Mouse (Mus musculus): ENCODE measurements around the gene Fbxl20. TPM values are rescaled to one million over a fixed set of nuclear protein-coding genes. Genes with fewer than 3 reads are reported as not detected.

Fbxl20 gene
- polyA plus RNA-seq, 1 experiment = 0.28 TPM

DNA sequence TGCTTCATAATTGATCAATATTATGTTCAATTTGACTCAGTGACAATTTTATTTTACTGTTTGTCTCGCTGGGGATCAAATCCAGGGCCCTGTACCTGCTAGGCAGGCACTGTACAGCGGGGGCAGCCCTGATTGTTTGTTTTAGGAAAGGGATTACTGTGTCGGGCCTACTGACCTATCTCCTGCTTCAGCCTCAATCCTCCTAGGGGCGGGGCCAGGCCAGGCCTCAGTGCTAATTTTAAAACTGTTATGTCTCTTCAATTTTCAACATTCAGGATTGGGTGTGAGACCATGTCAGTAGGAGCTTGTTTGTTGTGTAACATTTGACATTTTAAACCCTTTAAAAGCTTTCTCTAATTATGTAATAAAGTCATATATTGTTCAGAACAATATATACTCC lies 36.7 kb downstream of the Fbxl20 start:
- no peak for TF ChIP-seq GATA1 (IDR thresholded peaks at IDR 0.05; ENCODE audit: low read length)
- TF ChIP-seq TAL1 (IDR thresholded peaks at IDR 0.05; ENCODE audit: low read length) = no peak
- Histone ChIP-seq H3K4me3 (replicated peaks) (no peak overlapping the region), H3K4me1 (ENCODE audit: control insufficient read depth) (no peaks in the 10 kb centered on the region), H3K27me3 (ENCODE audit: control insufficient read depth) (no peaks in the 10 kb centered on the region), H3K9me3 (ENCODE audit: control insufficient read depth, low read length) (no peaks in the 10 kb centered on the region), H3K36me3 (ENCODE audit: control insufficient read depth) (peaks cover 52% of the 10 kb centered on the region)

DNA sequence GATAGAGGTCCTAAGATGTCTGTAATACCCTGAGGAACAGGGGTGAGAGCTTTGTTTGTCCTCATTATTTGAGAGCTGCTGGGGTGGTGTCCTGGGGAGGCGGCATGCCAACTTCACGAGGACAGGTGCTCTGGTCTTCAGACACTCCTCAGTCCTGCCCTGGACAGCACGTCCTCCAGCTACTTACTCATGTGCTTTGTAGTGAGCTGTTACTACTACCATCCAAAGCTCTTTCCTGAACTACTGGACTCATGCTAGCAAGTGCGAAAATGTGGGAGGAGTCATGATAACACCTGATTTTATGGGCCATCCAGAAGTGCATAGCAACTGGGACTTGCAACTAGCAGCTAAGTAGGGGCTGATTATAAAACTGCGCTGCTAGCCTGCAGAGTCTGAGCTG lies 40.5 kb downstream of the Fbxl20 start:
- Histone ChIP-seq H3K27me3 (ENCODE audit: control insufficient read depth) (no peaks in the 10 kb centered on the region), H3K4me3 (replicated peaks) (no peak overlapping the region), H3K36me3 (ENCODE audit: control insufficient read depth) (peaks cover 71% of the 10 kb centered on the region), H3K4me1 (ENCODE audit: control insufficient read depth) (no peaks in the 10 kb centered on the region), H3K9me3 (ENCODE audit: control insufficient read depth, low read length) (no peaks in the 10 kb centered on the region)
- TF ChIP-seq TAL1 (IDR thresholded peaks at IDR 0.05; ENCODE audit: low read length) (no peak), GATA1 (IDR thresholded peaks at IDR 0.05; ENCODE audit: low read length) (no peak)

DNA sequence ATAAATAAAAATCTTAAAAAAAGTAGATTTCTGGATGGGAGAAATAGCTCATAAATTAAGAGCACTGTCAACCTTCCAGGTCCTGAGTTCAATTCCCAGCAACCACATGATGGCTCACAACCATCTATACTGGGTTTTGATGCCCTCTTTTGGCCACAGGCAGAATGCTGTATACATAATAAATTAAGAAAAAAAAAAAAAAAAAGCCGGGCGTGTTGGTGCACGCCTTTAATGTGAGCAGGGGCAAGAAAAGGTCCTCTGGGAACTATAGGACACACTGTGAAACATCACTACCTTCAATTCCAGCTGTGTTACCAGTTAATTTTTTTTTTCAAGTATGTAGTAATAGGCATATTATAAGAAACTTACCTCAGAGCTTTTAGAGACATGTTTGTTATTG lies 48.9 kb downstream of the Fbxl20 start:
- Histone ChIP-seq H3K4me3 (replicated peaks) (no peak overlapping the region), H3K36me3 (ENCODE audit: control insufficient read depth) (peaks cover 69% of the 10 kb centered on the region), H3K27me3 (ENCODE audit: control insufficient read depth) (no peaks in the 10 kb centered on the region), H3K9me3 (ENCODE audit: control insufficient read depth, low read length) (no peaks in the 10 kb centered on the region), H3K4me1 (ENCODE audit: control insufficient read depth) (peaks cover 3% of the 10 kb centered on the region)
- no peak for TF ChIP-seq TAL1 (IDR thresholded peaks at IDR 0.05; ENCODE audit: low read length)
- TF ChIP-seq GATA1 (IDR thresholded peaks at IDR 0.05; ENCODE audit: low read length) = no peak

DNA sequence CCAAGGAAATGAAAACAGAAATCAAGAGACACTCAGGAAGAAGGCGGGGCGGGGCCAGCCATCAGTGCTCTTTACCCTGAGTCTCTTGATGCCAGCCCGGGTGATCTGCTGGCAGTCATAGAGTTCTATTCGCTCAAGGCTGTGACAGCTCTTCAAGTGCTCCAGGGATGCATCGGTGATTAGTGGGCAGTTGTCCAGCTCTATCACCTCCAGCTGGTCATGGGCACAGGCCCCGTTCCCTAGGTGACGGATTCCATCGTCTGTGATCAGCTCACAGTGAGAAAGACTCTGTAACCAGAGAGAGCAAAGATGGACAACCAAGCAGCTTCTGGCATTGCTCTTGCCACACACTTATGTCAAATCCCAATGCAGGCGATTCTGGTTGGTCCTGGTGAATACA lies 59.6 kb downstream of the Fbxl20 start:
- no peak for TF ChIP-seq TAL1 (IDR thresholded peaks at IDR 0.05; ENCODE audit: low read length)
- TF ChIP-seq GATA1 (IDR thresholded peaks at IDR 0.05; ENCODE audit: low read length) = no peak
- Histone ChIP-seq H3K36me3 (ENCODE audit: control insufficient read depth) (peaks cover 45% of the 10 kb centered on the region), H3K27me3 (ENCODE audit: control insufficient read depth) (no peaks in the 10 kb centered on the region), H3K4me3 (replicated peaks) (no peak overlapping the region), H3K9me3 (ENCODE audit: control insufficient read depth, low read length) (no peaks in the 10 kb centered on the region), H3K4me1 (ENCODE audit: control insufficient read depth) (peaks cover 2% of the 10 kb centered on the region)

DNA sequence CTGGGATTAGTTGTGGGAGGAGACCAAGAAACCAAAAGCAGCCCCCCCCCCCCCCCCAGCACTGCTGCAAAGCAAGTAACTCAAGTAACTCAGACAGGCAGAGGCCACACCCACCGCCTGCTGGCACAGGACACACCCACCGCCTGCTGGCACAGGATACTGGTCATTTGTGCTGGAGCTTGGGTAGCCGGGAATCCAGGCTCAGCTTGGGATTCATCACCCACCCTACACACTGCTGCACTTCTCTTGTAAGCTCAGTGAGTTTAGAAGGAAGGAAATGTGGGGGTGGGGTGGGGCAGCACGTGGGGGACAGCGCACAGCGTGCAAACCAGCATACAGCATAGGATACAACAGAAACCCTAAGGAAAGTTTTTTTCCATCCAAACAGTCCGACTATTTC lies 62.0 kb downstream of the Fbxl20 start:
- peaks cover 39% of the 10 kb centered on the region for H3K36me3 ChIP-seq (ENCODE audit: control insufficient read depth)
- TF ChIP-seq TAL1 (IDR thresholded peaks at IDR 0.05; ENCODE audit: low read length) (no peak), GATA1 (IDR thresholded peaks at IDR 0.05; ENCODE audit: low read length) (no peak)
- H3K4me3 ChIP-seq (replicated peaks) = no peak overlapping the region
- no peaks in the 10 kb centered on the region for H3K9me3 ChIP-seq (ENCODE audit: control insufficient read depth, low read length)
- H3K4me1 ChIP-seq (ENCODE audit: control insufficient read depth) = peaks cover 2% of the 10 kb centered on the region
- H3K27me3 ChIP-seq (ENCODE audit: control insufficient read depth) = no peaks in the 10 kb centered on the region

DNA sequence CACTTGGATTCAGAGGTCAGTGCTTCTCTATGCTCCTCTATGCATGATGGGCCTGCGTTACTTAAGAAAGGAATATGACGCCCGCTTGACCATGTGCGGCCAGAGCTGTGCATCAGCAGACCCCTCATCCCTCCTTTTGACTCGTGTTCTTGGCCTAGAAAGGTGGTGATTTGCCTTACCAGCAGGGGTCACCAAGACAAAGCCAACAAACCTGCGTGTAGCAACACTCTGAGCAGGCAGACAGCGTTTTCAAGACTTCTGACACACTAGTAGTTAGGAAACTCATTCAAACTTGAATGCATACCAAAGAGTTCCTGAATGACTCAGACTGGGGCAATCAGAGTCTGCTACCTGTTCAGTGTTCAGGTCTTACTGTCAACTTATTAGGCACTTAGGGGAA lies 63.6 kb downstream of the Fbxl20 start:
- H3K4me3 ChIP-seq (replicated peaks) = no peak overlapping the region
- peaks cover 2% of the 10 kb centered on the region for H3K4me1 ChIP-seq (ENCODE audit: control insufficient read depth)
- no peak for TF ChIP-seq TAL1 (IDR thresholded peaks at IDR 0.05; ENCODE audit: low read length)
- TF ChIP-seq GATA1 (IDR thresholded peaks at IDR 0.05; ENCODE audit: low read length) = no peak
- peaks cover 27% of the 10 kb centered on the region for H3K36me3 ChIP-seq (ENCODE audit: control insufficient read depth)
- H3K27me3 ChIP-seq (ENCODE audit: control insufficient read depth) = no peaks in the 10 kb centered on the region
- H3K9me3 ChIP-seq (ENCODE audit: control insufficient read depth, low read length) = no peaks in the 10 kb centered on the region

DNA sequence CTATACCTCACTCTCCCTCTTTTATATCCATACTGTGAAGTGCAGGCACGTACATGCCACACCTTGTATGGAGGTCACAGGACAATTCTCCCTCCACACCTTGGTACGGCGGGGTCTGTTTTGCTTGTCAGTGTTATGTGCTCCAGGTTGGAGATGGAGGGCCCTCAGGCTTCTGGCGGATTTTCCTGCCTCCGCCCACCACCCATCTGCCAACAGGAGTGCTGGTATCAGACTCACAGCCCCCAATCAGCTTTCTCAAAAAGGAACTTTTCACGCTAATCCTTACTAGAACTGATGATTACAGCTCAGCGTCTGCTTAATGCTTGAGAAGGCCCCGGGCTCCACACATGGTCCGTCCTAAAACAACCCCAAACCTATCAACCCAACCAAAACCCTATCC lies 64.1 kb downstream of the Fbxl20 start:
- Histone ChIP-seq H3K27me3 (ENCODE audit: control insufficient read depth) (no peaks in the 10 kb centered on the region), H3K4me1 (ENCODE audit: control insufficient read depth) (peaks cover 2% of the 10 kb centered on the region), H3K9me3 (ENCODE audit: control insufficient read depth, low read length) (no peaks in the 10 kb centered on the region), H3K4me3 (replicated peaks) (no peak overlapping the region), H3K36me3 (ENCODE audit: control insufficient read depth) (peaks cover 23% of the 10 kb centered on the region)
- no peak for TF ChIP-seq TAL1 (IDR thresholded peaks at IDR 0.05; ENCODE audit: low read length)
- TF ChIP-seq GATA1 (IDR thresholded peaks at IDR 0.05; ENCODE audit: low read length) = no peak

DNA sequence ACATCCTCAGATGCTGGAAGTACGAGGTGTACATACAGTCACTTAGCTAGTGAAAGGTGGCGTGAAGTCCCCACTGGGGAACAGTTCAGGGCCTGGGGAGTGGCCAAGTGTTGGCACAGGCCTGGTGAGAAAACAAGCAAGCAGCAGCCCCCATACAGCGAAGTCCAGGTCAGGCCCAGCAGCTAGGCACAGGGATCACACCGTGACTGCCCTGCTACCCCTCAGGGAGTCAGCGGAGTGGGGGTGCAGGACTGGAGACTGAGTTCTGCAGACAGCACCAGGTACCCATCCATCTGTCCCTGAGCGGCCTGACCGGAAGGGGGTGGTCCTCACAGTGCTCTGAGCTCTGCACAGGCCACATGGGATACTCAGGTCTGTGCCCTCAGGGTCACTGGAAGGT lies 67.5 kb downstream of the Fbxl20 start:
- Histone ChIP-seq H3K9me3 (ENCODE audit: control insufficient read depth, low read length) (no peaks in the 10 kb centered on the region), H3K4me1 (ENCODE audit: control insufficient read depth) (no peaks in the 10 kb centered on the region), H3K4me3 (replicated peaks) (no peak overlapping the region), H3K36me3 (ENCODE audit: control insufficient read depth) (no peaks in the 10 kb centered on the region; the same call in 1 of the 2 replicates), H3K27me3 (ENCODE audit: control insufficient read depth) (no peaks in the 10 kb centered on the region)
- TF ChIP-seq GATA1 (IDR thresholded peaks at IDR 0.05; ENCODE audit: low read length) = no peak
- no peak for TF ChIP-seq TAL1 (IDR thresholded peaks at IDR 0.05; ENCODE audit: low read length)

DNA sequence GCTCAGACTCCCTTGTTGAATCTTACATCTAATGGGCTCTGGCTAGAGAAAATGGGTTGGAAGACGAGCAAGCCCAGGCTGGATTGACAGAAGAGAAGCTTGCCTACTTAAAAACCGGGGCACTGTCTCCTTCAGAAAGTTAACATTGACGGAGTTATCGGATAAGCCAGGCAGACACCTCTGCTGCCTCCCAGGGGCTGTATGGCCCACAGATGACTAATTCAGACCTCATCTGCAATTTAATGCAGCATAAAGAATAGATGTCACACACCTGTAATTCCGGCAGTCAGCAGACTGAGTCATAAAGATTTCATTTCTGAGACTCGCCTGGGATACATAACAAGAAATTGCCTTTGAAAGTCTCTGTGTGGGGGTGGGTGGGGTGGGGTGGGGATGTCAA lies 69.8 kb downstream of the Fbxl20 start:
- H3K4me3 ChIP-seq (replicated peaks) = no peak overlapping the region
- TF ChIP-seq TAL1 (IDR thresholded peaks at IDR 0.05; ENCODE audit: low read length) = no peak
- TF ChIP-seq GATA1 (IDR thresholded peaks at IDR 0.05; ENCODE audit: low read length) = no peak

DNA sequence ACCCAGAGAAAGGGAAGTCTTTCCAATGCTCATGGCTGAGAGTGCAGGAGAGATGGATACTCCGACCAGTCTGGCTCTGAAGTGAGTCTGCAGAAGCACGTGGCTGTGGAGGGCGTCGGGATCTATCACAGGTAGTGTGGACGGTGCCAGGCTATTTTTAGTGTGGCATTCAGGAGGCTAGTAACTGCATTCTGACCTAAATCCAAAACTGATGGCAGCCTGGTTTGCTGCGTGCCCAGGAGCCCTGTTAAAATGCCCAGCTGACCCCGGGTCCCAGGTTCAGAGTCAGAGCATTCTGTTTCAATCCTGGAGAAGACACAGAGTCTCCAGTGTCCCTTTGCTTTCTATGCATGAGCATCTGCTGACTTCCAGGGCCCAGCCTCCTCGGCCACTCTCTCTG lies 73.1 kb downstream of the Fbxl20 start:
- TF ChIP-seq GATA1 (IDR thresholded peaks at IDR 0.05; ENCODE audit: low read length) (no peak), TAL1 (IDR thresholded peaks at IDR 0.05; ENCODE audit: low read length) (no peak)
- Histone ChIP-seq H3K9me3 (ENCODE audit: control insufficient read depth, low read length) (peaks cover 4% of the 10 kb centered on the region), H3K36me3 (ENCODE audit: control insufficient read depth) (no peaks in the 10 kb centered on the region), H3K4me3 (replicated peaks) (no peak overlapping the region), H3K27me3 (ENCODE audit: control insufficient read depth) (peaks cover 4% of the 10 kb centered on the region), H3K4me1 (ENCODE audit: control insufficient read depth) (no peaks in the 10 kb centered on the region)

More for the DNA sequence above, 69.8 kb downstream of the Fbxl20 start:
- Histone ChIP-seq H3K9me3 (ENCODE audit: control insufficient read depth, low read length) (no peaks in the 10 kb centered on the region), H3K27me3 (ENCODE audit: control insufficient read depth) (peaks cover 4% of the 10 kb centered on the region), H3K36me3 (ENCODE audit: control insufficient read depth) (no peaks in the 10 kb centered on the region), H3K4me1 (ENCODE audit: control insufficient read depth) (no peaks in the 10 kb centered on the region)

All from erythroblast, embryonic 14.5 days (primary cell).